Mouse (Mus musculus): ENCODE data around the gene Fam118b. TPM values are rescaled to one million over a fixed set of nuclear protein-coding genes. Genes with fewer than 3 reads are reported as not detected.

Fam118b gene
- polyA plus RNA-seq, 1 experiment from 2014 or later = 58.2 TPM

- Histone ChIP-seq H3K27me3 (no peaks in the 10 kb centered on the region), H3K9me3 (no peaks in the 10 kb centered on the region), H3K4me1 (no peaks in the 10 kb centered on the region), H3K4me2 (replicated peaks) (no peak overlapping the region), H3K9ac (no peak overlapping the region), H3K4me3 (no peak overlapping the region), H3K27ac (no peak overlapping the region), H3K36me3 (peaks cover 3% of the 10 kb centered on the region)
- WGBS = 92% methylated on average over 7 of the region's 7 CpGs
- no peak for ATAC-seq (ENCODE audit: low FRiP score, low read depth)
These were observed 10.2 kb downstream of the Fam118b start for GRCm38 (mm10) chr9:35257365-35257764.

DNA sequence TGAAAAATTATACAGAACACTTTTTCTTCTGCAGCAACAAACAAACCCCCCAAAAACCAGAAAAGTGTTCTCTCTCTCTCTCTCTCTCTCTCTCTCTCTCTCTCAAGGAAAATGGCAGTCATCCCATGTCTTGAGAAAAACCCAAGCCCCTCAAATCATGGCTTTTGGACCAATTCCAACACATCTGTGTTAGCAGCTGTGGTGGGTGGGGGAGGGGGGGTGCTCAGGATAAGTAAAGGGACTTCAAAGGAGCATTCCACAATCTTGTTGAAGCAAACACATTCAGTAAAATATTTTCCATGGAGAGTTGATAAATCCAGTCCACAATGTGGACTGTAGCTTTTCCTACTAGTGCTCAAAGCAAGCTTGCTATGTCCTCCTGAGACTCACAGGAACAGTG, 18.1 kb downstream of the Fam118b start:
- ATAC-seq (ENCODE audit: low FRiP score, low read depth) = peak; percentile 83
- no peak overlapping the region for H3K4me3 ChIP-seq

GRCm38 (mm10) chr9:35247405-35247804, 20.2 kb downstream of the Fam118b start:
- Histone ChIP-seq H3K36me3 (no peaks in the 10 kb centered on the region), H3K27me3 (no peaks in the 10 kb centered on the region), H3K4me3 (no peak overlapping the region), H3K9ac (no peak overlapping the region), H3K4me2 (replicated peaks) (no peak overlapping the region), H3K27ac (no peak overlapping the region), H3K9me3 (no peaks in the 10 kb centered on the region), H3K4me1 (peaks cover 15% of the 10 kb centered on the region)
- no peak for ATAC-seq (ENCODE audit: low FRiP score, low read depth)
- 85% methylated on average over 2 of the region's 2 CpGs for WGBS

More for the DNA sequence above, 18.1 kb downstream of the Fam118b start:
- Histone ChIP-seq H3K4me2 (replicated peaks) (no peak overlapping the region), H3K27me3 (no peaks in the 10 kb centered on the region), H3K9me3 (no peaks in the 10 kb centered on the region), H3K4me1 (peaks cover 15% of the 10 kb centered on the region), H3K27ac (peak overlapping the region; percentile 61; the same call in 1 of the 2 replicates), H3K36me3 (no peaks in the 10 kb centered on the region), H3K9ac (no peak overlapping the region)

GRCm38 (mm10) chr9:35239734-35240133, 27.9 kb downstream of the Fam118b start:
- WGBS = 68% methylated on average over 1 of the region's 1 CpGs

DNA sequence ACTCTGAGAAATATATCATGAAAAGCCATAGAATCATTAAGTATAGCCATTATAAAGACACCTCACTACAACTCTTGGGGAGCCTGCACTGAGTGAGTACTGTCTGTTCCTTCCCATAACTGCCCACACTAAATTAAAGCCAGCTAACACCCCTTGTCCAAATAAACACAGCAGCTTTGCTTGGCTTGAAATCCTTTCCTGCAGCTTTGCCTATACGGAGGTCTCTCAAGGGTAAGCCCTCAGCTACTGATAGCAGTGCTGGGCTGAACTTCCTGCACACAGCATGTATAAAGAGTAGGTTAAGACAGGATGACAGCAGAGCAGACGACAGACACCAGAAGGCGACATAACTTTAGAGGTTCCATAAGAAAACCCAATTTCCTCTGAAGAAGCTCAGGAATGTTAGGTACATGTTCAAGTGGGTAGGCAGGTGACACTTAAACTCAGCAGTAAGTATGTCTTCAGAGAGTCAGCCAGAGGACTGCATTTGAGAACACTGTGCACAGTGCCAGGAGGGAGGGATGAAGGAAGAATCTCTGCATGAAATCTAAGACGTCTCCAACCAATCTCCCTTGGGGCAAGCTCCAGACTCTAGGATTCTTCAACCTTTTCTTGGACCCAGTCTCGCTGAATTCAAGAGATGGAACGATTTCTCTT, 28.6 kb downstream of the Fam118b start:
- no peak overlapping the region for H3K9ac ChIP-seq
- no peaks in the 10 kb centered on the region for H3K9me3 ChIP-seq
- ATAC-seq (ENCODE audit: low FRiP score, low read depth) = no peak
- H3K4me1 ChIP-seq = no peaks in the 10 kb centered on the region
- 72% methylated on average over 6 of the region's 6 CpGs for WGBS
- H3K27ac ChIP-seq = no peak overlapping the region
- H3K4me2 ChIP-seq (replicated peaks) = no peak overlapping the region
- peaks cover 15% of the 10 kb centered on the region for H3K36me3 ChIP-seq
- H3K4me3 ChIP-seq = no peak overlapping the region
- no peaks in the 10 kb centered on the region for H3K27me3 ChIP-seq

More at GRCm38 (mm10) chr9:35239734-35240133, 27.9 kb downstream of the Fam118b start:
- Histone ChIP-seq H3K36me3 (peaks cover 8% of the 10 kb centered on the region), H3K27ac (no peak overlapping the region), H3K27me3 (no peaks in the 10 kb centered on the region), H3K4me2 (replicated peaks) (no peak overlapping the region), H3K9me3 (no peaks in the 10 kb centered on the region), H3K9ac (no peak overlapping the region), H3K4me3 (no peak overlapping the region), H3K4me1 (no peaks in the 10 kb centered on the region)
- no peak for ATAC-seq (ENCODE audit: low FRiP score, low read depth)

DNA sequence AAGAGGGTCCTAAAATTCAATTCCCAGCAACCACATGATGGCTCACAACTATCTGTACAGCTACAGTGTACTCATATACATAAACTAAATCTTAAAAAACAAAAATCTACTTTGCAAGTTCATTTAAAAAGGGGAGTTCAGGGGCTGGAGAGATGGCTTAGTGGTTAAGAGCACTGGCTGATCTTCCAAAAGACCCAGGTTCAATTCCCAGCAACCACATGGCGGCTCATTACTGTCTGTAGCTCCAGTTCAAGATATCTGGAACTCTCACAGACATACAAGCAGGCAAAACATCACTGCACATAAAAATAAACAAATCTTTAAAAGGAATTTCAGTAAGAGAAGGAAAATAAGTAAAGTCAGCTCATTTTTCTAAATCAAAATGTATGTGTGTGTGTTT, 29.2 kb downstream of the Fam118b start:
- Histone ChIP-seq H3K27me3 (no peaks in the 10 kb centered on the region), H3K4me2 (replicated peaks) (no peak overlapping the region), H3K27ac (no peak overlapping the region), H3K4me1 (no peaks in the 10 kb centered on the region), H3K36me3 (peaks cover 20% of the 10 kb centered on the region), H3K9me3 (no peaks in the 10 kb centered on the region), H3K4me3 (no peak overlapping the region), H3K9ac (no peak overlapping the region)
- 95% methylated on average over 1 of the region's 1 CpGs for WGBS
- ATAC-seq (ENCODE audit: low FRiP score, low read depth) = no peak

DNA sequence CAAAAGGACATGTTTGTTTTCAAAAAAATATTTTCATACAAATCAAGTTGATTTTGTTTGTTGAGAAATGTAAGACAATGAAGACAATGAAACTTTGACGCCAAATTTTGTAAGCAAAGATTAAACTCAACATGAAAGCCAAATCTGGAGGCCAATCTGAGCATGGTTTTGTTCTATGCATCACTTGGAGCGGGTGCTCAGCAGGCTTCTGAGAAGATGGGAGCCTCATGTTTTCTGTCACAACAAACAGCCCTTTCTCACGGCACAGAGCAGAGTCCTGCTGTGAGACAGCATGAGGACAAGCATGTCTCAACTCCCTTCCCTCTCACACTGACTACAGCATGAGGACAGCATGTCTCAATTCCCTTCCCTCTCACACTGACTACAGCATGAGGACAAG, 31.6 kb downstream of the Fam118b start:
- WGBS = 72% methylated on average over 3 of the region's 3 CpGs
- Histone ChIP-seq H3K9me3 (no peaks in the 10 kb centered on the region), H3K4me1 (no peaks in the 10 kb centered on the region), H3K9ac (no peak overlapping the region), H3K4me3 (no peak overlapping the region), H3K27me3 (no peaks in the 10 kb centered on the region), H3K36me3 (peaks cover 40% of the 10 kb centered on the region), H3K4me2 (replicated peaks) (no peak overlapping the region), H3K27ac (no peak overlapping the region)
- no peak for ATAC-seq (ENCODE audit: low FRiP score, low read depth)

DNA sequence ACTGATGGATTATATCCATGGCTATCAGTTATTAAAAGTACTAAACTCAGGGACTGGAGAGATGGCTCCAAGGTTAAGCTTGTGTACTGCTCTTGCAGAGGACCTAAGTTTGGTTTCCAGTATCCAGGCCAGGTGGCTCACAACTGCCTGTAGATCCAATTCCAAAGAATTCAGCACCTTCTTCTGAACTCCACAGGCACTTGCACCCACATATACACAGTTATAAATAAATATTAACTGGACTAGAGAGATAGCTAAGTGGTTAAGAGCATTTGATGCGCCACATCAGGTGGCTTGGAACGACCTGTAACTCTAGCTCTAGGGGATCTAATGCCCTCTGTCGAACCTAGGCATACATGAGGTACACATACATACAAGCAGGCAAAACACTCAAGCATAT, 38.9 kb downstream of the Fam118b start:
- WGBS = 87% methylated on average over 3 of the region's 3 CpGs
- no peak overlapping the region for H3K9ac ChIP-seq
- no peak overlapping the region for H3K27ac ChIP-seq
- no peaks in the 10 kb centered on the region for H3K9me3 ChIP-seq
- no peaks in the 10 kb centered on the region for H3K27me3 ChIP-seq
- no peak for ATAC-seq (ENCODE audit: low FRiP score, low read depth)
- peaks cover 46% of the 10 kb centered on the region for H3K36me3 ChIP-seq
- H3K4me1 ChIP-seq = no peaks in the 10 kb centered on the region
- no peak overlapping the region for H3K4me2 ChIP-seq (replicated peaks)
- no peak overlapping the region for H3K4me3 ChIP-seq

- ATAC-seq (ENCODE audit: low FRiP score, low read depth) = no peak
- no peak overlapping the region for H3K4me2 ChIP-seq (replicated peaks)
- no peak overlapping the region for H3K4me3 ChIP-seq
- no peaks in the 10 kb centered on the region for H3K4me1 ChIP-seq
- H3K9me3 ChIP-seq = no peaks in the 10 kb centered on the region
- 93% methylated on average over 3 of the region's 3 CpGs for WGBS
- H3K9ac ChIP-seq = no peak overlapping the region
- no peak overlapping the region for H3K27ac ChIP-seq
- H3K27me3 ChIP-seq = no peaks in the 10 kb centered on the region
- peaks cover 64% of the 10 kb centered on the region for H3K36me3 ChIP-seq
These were observed 44.1 kb downstream of the Fam118b start for GRCm38 (mm10) chr9:35223466-35223865.

DNA sequence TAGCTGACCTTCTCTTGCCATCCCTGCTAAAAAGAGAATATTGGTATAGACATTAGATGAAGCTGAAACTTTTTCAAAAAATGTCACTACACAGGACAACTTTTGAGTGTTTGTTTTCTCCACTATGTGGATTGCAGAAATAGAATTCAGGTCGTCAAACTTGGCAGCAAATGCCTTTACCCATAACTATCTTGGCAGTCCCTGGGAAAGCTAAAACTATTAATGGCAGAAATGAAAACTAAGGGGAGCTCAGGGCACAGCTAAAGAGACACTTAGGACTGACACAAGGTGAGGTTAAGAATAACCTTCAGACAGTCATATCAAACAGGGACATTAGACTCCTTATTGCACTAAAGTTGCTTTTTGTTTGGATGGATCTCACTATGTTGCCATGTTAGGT, 49.6 kb downstream of the Fam118b start:
- Histone ChIP-seq H3K36me3 (peaks cover 89% of the 10 kb centered on the region), H3K4me2 (replicated peaks) (no peak overlapping the region), H3K9me3 (no peaks in the 10 kb centered on the region), H3K27ac (no peak overlapping the region), H3K4me3 (no peak overlapping the region), H3K27me3 (no peaks in the 10 kb centered on the region), H3K4me1 (no peaks in the 10 kb centered on the region), H3K9ac (no peak overlapping the region)
- ATAC-seq (ENCODE audit: low FRiP score, low read depth) = no peak
- WGBS = 80% methylated on average over 1 of the region's 1 CpGs

DNA sequence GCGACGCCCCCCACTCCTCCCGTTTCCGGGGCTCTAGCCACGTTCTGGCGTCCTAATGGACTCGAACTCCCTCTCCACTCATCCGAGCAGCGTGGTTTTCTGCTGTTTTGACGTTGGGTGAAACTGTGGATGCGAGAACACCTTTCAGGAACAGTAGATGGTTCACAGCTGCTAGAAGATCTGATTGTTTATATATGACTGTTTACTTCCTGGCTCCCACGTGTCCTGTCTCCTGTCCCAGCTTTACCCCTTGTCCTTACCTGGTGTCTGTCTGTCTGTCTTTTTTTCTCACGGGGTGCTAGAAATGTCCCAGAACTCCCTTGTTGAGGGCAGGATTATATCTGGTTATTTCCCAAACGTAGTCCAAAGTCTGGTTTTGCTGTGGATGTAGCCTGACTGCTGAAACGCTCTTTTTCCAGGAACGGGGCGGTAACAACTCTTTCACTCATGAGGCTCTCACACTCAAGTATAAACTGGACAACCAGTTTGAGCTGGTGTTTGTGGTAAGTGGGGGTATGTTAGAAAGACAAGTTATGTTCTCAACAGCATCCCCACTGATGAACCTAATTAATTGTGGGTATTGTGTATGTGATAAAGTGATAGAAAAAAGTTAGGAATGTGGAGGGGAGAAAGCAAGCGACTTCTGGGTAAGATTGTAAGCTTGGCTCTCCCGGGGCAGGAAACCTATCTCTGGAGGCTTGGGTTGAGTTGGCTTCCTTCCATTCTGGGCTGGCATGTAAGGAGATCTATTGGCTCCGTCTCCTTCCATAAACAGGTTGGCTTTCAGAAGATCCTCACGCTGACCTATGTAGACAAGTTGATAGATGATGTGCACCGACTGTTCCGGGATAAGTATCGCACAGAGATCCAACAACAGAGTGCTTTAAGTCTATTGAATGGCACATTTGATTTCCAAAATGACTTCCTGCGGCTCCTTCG, 55.8 kb downstream of the Fam118b start:
- H3K4me1 ChIP-seq = peaks cover 15% of the 10 kb centered on the region
- no peaks in the 10 kb centered on the region for H3K9me3 ChIP-seq
- no peaks in the 10 kb centered on the region for H3K27me3 ChIP-seq
- no peak for ATAC-seq (ENCODE audit: low FRiP score, low read depth)
- peak overlapping the region; percentile 73; the same call in 1 of the 2 replicates for H3K27ac ChIP-seq
- peaks cover 65% of the 10 kb centered on the region for H3K36me3 ChIP-seq
- H3K4me2 ChIP-seq (replicated peaks) = peak overlapping the region; percentile 85
- H3K4me3 ChIP-seq = peak overlapping the region; percentile 93
- H3K9ac ChIP-seq = peak overlapping the region; percentile 95
- 36% methylated on average over 26 of the region's 26 CpGs for WGBS
